Mouse (Mus musculus): ENCODE measurements around the gene P2rx5. TPM values are rescaled to one million over a fixed set of nuclear protein-coding genes. Genes with fewer than 3 reads are reported as not detected.

Gene P2rx5
- polyA plus RNA-seq, 1 experiment from 2014 or later = 1.3 TPM

GRCm38 (mm10) chr11:73201021-73201420, 40.8 kb downstream of the P2rx5 start:
- Histone ChIP-seq H3K27me3 (no peaks in the 10 kb centered on the region), H3K9ac (replicated peaks) (no peak overlapping the region), H3K4me3 (no peak overlapping the region), H3K4me1 (peaks cover 28% of the 10 kb centered on the region), H3K4me2 (replicated peaks) (no peak overlapping the region), H3K36me3 (no peaks in the 10 kb centered on the region), H3K9me3 (no peaks in the 10 kb centered on the region), H3K27ac (replicated peaks) (no peak overlapping the region)
- 63% methylated on average over 2 of the region's 2 CpGs for WGBS
- ATAC-seq (replicated peaks) = no peak

GRCm38 (mm10) chr11:73201597-73201996, 41.4 kb downstream of the P2rx5 start:
- H3K4me1 ChIP-seq = peaks cover 27% of the 10 kb centered on the region
- 36% methylated on average over 4 of the region's 4 CpGs for WGBS
- no peak for ATAC-seq (replicated peaks)
- H3K9ac ChIP-seq (replicated peaks) = no peak overlapping the region
- H3K9me3 ChIP-seq = no peaks in the 10 kb centered on the region
- H3K36me3 ChIP-seq = no peaks in the 10 kb centered on the region
- no peak overlapping the region for H3K4me2 ChIP-seq (replicated peaks)
- no peak overlapping the region for H3K27ac ChIP-seq (replicated peaks)
- no peaks in the 10 kb centered on the region for H3K27me3 ChIP-seq
- no peak overlapping the region for H3K4me3 ChIP-seq

- Histone ChIP-seq H3K27ac (replicated peaks) (no peak overlapping the region), H3K27me3 (no peaks in the 10 kb centered on the region)
- ATAC-seq (replicated peaks) = no peak
Measured at GRCm38 (mm10) chr11:73203895-73204294, 43.7 kb downstream of the P2rx5 start.

GRCm38 (mm10) chr11:73205194-73205593, 45.0 kb downstream of the P2rx5 start:
- no peaks in the 10 kb centered on the region for H3K9me3 ChIP-seq
- no peaks in the 10 kb centered on the region for H3K36me3 ChIP-seq
- H3K9ac ChIP-seq (replicated peaks) = no peak overlapping the region
- no peak overlapping the region for H3K27ac ChIP-seq (replicated peaks)
- no peaks in the 10 kb centered on the region for H3K27me3 ChIP-seq
- ATAC-seq (replicated peaks) = no peak
- no peaks in the 10 kb centered on the region for H3K4me1 ChIP-seq
- WGBS = 85% methylated on average over 7 of the region's 7 CpGs
- no peak overlapping the region for H3K4me2 ChIP-seq (replicated peaks)
- H3K4me3 ChIP-seq = no peak overlapping the region

More at GRCm38 (mm10) chr11:73203895-73204294, 43.7 kb downstream of the P2rx5 start:
- Histone ChIP-seq H3K9me3 (no peaks in the 10 kb centered on the region), H3K36me3 (no peaks in the 10 kb centered on the region), H3K9ac (replicated peaks) (no peak overlapping the region), H3K4me3 (no peak overlapping the region), H3K4me1 (peaks cover 7% of the 10 kb centered on the region), H3K4me2 (replicated peaks) (no peak overlapping the region)
- 85% methylated on average over 8 of the region's 8 CpGs for WGBS

GRCm38 (mm10) chr11:73207621-73208020, 47.4 kb downstream of the P2rx5 start:
- Histone ChIP-seq H3K4me3 (no peak overlapping the region), H3K9me3 (no peaks in the 10 kb centered on the region), H3K36me3 (no peaks in the 10 kb centered on the region), H3K9ac (replicated peaks) (no peak overlapping the region), H3K4me2 (replicated peaks) (no peak overlapping the region), H3K27me3 (no peaks in the 10 kb centered on the region), H3K4me1 (no peaks in the 10 kb centered on the region), H3K27ac (replicated peaks) (no peak overlapping the region)
- 84% methylated on average over 2 of the region's 2 CpGs for WGBS
- no peak for ATAC-seq (replicated peaks)

- ATAC-seq (replicated peaks) = no peak
- no peaks in the 10 kb centered on the region for H3K27me3 ChIP-seq
- 76% methylated on average over 3 of the region's 3 CpGs for WGBS
Measured at GRCm38 (mm10) chr11:73213956-73214355, 53.7 kb downstream of the P2rx5 start.

GRCm38 (mm10) chr11:73219671-73220070, 59.5 kb downstream of the P2rx5 start:
- Histone ChIP-seq H3K27ac (replicated peaks) (no peak overlapping the region), H3K4me3 (no peak overlapping the region), H3K4me1 (no peaks in the 10 kb centered on the region), H3K36me3 (no peaks in the 10 kb centered on the region), H3K4me2 (replicated peaks) (no peak overlapping the region), H3K9ac (replicated peaks) (no peak overlapping the region), H3K9me3 (no peaks in the 10 kb centered on the region), H3K27me3 (no peaks in the 10 kb centered on the region)
- WGBS = 55% methylated on average over 2 of the region's 2 CpGs
- ATAC-seq (replicated peaks) = no peak

More at GRCm38 (mm10) chr11:73213956-73214355, 53.7 kb downstream of the P2rx5 start:
- no peaks in the 10 kb centered on the region for H3K4me1 ChIP-seq
- no peak overlapping the region for H3K4me3 ChIP-seq
- H3K36me3 ChIP-seq = no peaks in the 10 kb centered on the region
- H3K4me2 ChIP-seq (replicated peaks) = no peak overlapping the region
- H3K27ac ChIP-seq (replicated peaks) = no peak overlapping the region
- no peak overlapping the region for H3K9ac ChIP-seq (replicated peaks)
- no peaks in the 10 kb centered on the region for H3K9me3 ChIP-seq

GRCm38 (mm10) chr11:73220651-73221050, 60.4 kb downstream of the P2rx5 start:
- no peaks in the 10 kb centered on the region for H3K9me3 ChIP-seq
- H3K4me2 ChIP-seq (replicated peaks) = no peak overlapping the region
- 93% methylated on average over 1 of the region's 1 CpGs for WGBS

More at GRCm38 (mm10) chr11:73220651-73221050, 60.4 kb downstream of the P2rx5 start:
- Histone ChIP-seq H3K4me3 (no peak overlapping the region), H3K9ac (replicated peaks) (no peak overlapping the region), H3K27me3 (no peaks in the 10 kb centered on the region), H3K4me1 (no peaks in the 10 kb centered on the region), H3K27ac (replicated peaks) (no peak overlapping the region), H3K36me3 (no peaks in the 10 kb centered on the region)
- no peak for ATAC-seq (replicated peaks)

Other genes with a start within 250 kb of the P2rx5 start
- 0.67 and 0.70 TPM in 2 replicates for gene Atp2a3, start 199.3 kb upstream of the P2rx5 start, polyA plus RNA-seq (2015; fragmentation: Nextera tagmentation; extraction: Ambion mirVana)
- gene P2rx1, start 161.3 kb upstream of the P2rx5 start, polyA plus RNA-seq (2015; fragmentation: Nextera tagmentation; extraction: Ambion mirVana) = 0.40 and 0.56 TPM in 2 replicates
- 19.6 TPM in 2 replicates for gene Camkk1, start 141.4 kb upstream of the P2rx5 start, polyA plus RNA-seq (2015; fragmentation: Nextera tagmentation; extraction: Ambion mirVana)
- 10.7 and 11.1 TPM in 2 replicates for gene Ncbp3, start 112.6 kb upstream of the P2rx5 start, polyA plus RNA-seq (2015; fragmentation: Nextera tagmentation; extraction: Ambion mirVana)
- gene Itgae, start 69.8 kb upstream of the P2rx5 start, polyA plus RNA-seq (2015; fragmentation: Nextera tagmentation; extraction: Ambion mirVana) = 0.18 and 0.34 TPM in 2 replicates
- gene Haspin, start 22.1 kb upstream of the P2rx5 start, polyA plus RNA-seq (2015; fragmentation: Nextera tagmentation; extraction: Ambion mirVana) = 7.6 and 7.7 TPM in 2 replicates
- 131 and 132 TPM in 2 replicates for gene Emc6, start 16.6 kb downstream of the P2rx5 start, polyA plus RNA-seq (2015; fragmentation: Nextera tagmentation; extraction: Ambion mirVana)
- gene Tax1bp3, start 16.7 kb downstream of the P2rx5 start, polyA plus RNA-seq (2015; fragmentation: Nextera tagmentation; extraction: Ambion mirVana) = 172 and 173 TPM in 2 replicates
- 17.4 and 21.5 TPM in 2 replicates for gene Ctns, start 38.6 kb downstream of the P2rx5 start, polyA plus RNA-seq (2015; fragmentation: Nextera tagmentation; extraction: Ambion mirVana)
- 1.2 and 1.6 TPM in 2 replicates for gene Shpk, start 39.0 kb downstream of the P2rx5 start, polyA plus RNA-seq (2015; fragmentation: Nextera tagmentation; extraction: Ambion mirVana)
- 0.14 TPM in 1 of 2 replicates, not detected in the other for gene Trpv1, start 73.9 kb downstream of the P2rx5 start, polyA plus RNA-seq (2015; fragmentation: Nextera tagmentation; extraction: Ambion mirVana)
- gene Trpv3, start 107.0 kb downstream of the P2rx5 start, polyA plus RNA-seq (2015; fragmentation: Nextera tagmentation; extraction: Ambion mirVana) = 0.06 and 0.09 TPM in 2 replicates
- 0.54 and 0.57 TPM in 2 replicates for gene Aspa, start 169.2 kb downstream of the P2rx5 start, polyA plus RNA-seq (2015; fragmentation: Nextera tagmentation; extraction: Ambion mirVana)
- not detected in 2 replicates for gene Gm49340, start 169.3 kb downstream of the P2rx5 start, polyA plus RNA-seq (2015; fragmentation: Nextera tagmentation; extraction: Ambion mirVana)
- gene Spata22, start 169.3 kb downstream of the P2rx5 start, polyA plus RNA-seq (2015; fragmentation: Nextera tagmentation; extraction: Ambion mirVana) = not detected in 2 replicates
- gene Olfr20, start 190.4 kb downstream of the P2rx5 start, polyA plus RNA-seq (2015; fragmentation: Nextera tagmentation; extraction: Ambion mirVana) = not detected in 2 replicates
- not detected in 2 replicates for gene Olfr376, start 210.8 kb downstream of the P2rx5 start, polyA plus RNA-seq (2015; fragmentation: Nextera tagmentation; extraction: Ambion mirVana)
- not detected in 2 replicates for gene Olfr1, start 239.2 kb downstream of the P2rx5 start, polyA plus RNA-seq (2015; fragmentation: Nextera tagmentation; extraction: Ambion mirVana)

All from forebrain, embryonic 15.5 days (tissue).